Mouse (Mus musculus): ENCODE measurements around the gene Pard3.

GRCm38 (mm10) chr8:127452364-127452763, 388.7 kb downstream of the Pard3 start:
- TF ChIP-seq CTCF (conservative IDR thresholded peaks at IDR 0.05; ENCODE audit: insufficient read depth, insufficient read length, low read depth, low read length) (no peak), POLR2A (IDR thresholded peaks at IDR 0.05; ENCODE audit: low read depth, low read length) (no peak)
